Mouse (Mus musculus) spleen, embryonic (tissue): Measurements from ENCODE around the gene Spon1.

ENCODE experiments used
- CTCF ChIA-PET: fragments of 350-600 bp; sonication (Branson Sonifier 250); formaldehyde crosslinking; loops from one replicate; lab custom pipeline; 2022; lab: Charles Lee

The Spon1 gene

GRCm38 (mm10) chr7:113778546-113778945, 12.7 kb downstream of the Spon1 start:
- CTCF ChIA-PET: no interaction called here

- CTCF ChIA-PET: no interaction called here
Measured at GRCm38 (mm10) chr7:113780286-113780685, 14.5 kb downstream of the Spon1 start.

- CTCF ChIA-PET: no interaction called here
Measured at GRCm38 (mm10) chr7:113791991-113792390, 26.2 kb downstream of the Spon1 start.

- CTCF ChIA-PET: no interaction called here
Measured at GRCm38 (mm10) chr7:113792871-113793270, 27.1 kb downstream of the Spon1 start.

- CTCF ChIA-PET: no interaction called here
Measured at GRCm38 (mm10) chr7:113795209-113795608, 29.4 kb downstream of the Spon1 start.

GRCm38 (mm10) chr7:113797134-113797533, 31.3 kb downstream of the Spon1 start:
- CTCF ChIA-PET: interaction anchor here (0.5 kb wide), 1 partner anchor 1138 kb away, joined by 3 read pairs; no protein-coding TSS in a partner anchor

- CTCF ChIA-PET: no interaction called here
Measured at GRCm38 (mm10) chr7:113798605-113799255, 32.9 kb downstream of the Spon1 start.

- CTCF ChIA-PET: no interaction called here
Measured at GRCm38 (mm10) chr7:113809781-113810180, 44.0 kb downstream of the Spon1 start.

- CTCF ChIA-PET: no interaction called here
Measured at GRCm38 (mm10) chr7:113811376-113812158, 45.8 kb downstream of the Spon1 start.

GRCm38 (mm10) chr7:113814101-113814779, 48.4 kb downstream of the Spon1 start:
- CTCF ChIA-PET: no interaction called here

- CTCF ChIA-PET: no interaction called here
Measured at GRCm38 (mm10) chr7:113815726-113816125, 49.9 kb downstream of the Spon1 start.

- CTCF ChIA-PET: no interaction called here
Measured at GRCm38 (mm10) chr7:113816827-113817334, 51.1 kb downstream of the Spon1 start.

- CTCF ChIA-PET: no interaction called here
Measured at GRCm38 (mm10) chr7:113818116-113818515, 52.3 kb downstream of the Spon1 start.

- CTCF ChIA-PET: no interaction called here
Measured at GRCm38 (mm10) chr7:113820213-113820612, 54.4 kb downstream of the Spon1 start.

- CTCF ChIA-PET: no interaction called here
Measured at GRCm38 (mm10) chr7:113823026-113823425, 57.2 kb downstream of the Spon1 start.

GRCm38 (mm10) chr7:113824651-113825050, 58.9 kb downstream of the Spon1 start:
- CTCF ChIA-PET: no interaction called here

GRCm38 (mm10) chr7:113825498-113826205, 59.9 kb downstream of the Spon1 start:
- CTCF ChIA-PET: interaction anchor here (0.5 kb wide), 1 partner anchor 129 kb away, joined by 5 read pairs; no protein-coding TSS in a partner anchor

GRCm38 (mm10) chr7:113826510-113826909, 60.7 kb downstream of the Spon1 start:
- CTCF ChIA-PET: interaction anchor here (0.5 kb wide), 1 partner anchor 130 kb away, joined by 5 read pairs; no protein-coding TSS in a partner anchor

- CTCF ChIA-PET: interaction anchor here (0.9 kb wide), 1 partner anchor 57 kb away, joined by 6 read pairs; no protein-coding TSS in a partner anchor
Measured at GRCm38 (mm10) chr7:113828122-113828571, 62.3 kb downstream of the Spon1 start.

GRCm38 (mm10) chr7:113828576-113828975, 62.8 kb downstream of the Spon1 start:
- CTCF ChIA-PET: interaction anchor here (0.9 kb wide), 1 partner anchor 57 kb away, joined by 6 read pairs; no protein-coding TSS in a partner anchor

GRCm38 (mm10) chr7:113837151-113837550, 71.4 kb downstream of the Spon1 start:
- CTCF ChIA-PET: no interaction called here
